Mouse (Mus musculus): ENCODE measurements around the gene Cenpv. TPM values are rescaled to one million over a fixed set of nuclear protein-coding genes. Genes with fewer than 3 reads are reported as not detected.

Gene Cenpv
- total and polyA plus RNA-seq, 3 experiments, result 24.4 to 107 (median 33.6) TPM

DNA sequence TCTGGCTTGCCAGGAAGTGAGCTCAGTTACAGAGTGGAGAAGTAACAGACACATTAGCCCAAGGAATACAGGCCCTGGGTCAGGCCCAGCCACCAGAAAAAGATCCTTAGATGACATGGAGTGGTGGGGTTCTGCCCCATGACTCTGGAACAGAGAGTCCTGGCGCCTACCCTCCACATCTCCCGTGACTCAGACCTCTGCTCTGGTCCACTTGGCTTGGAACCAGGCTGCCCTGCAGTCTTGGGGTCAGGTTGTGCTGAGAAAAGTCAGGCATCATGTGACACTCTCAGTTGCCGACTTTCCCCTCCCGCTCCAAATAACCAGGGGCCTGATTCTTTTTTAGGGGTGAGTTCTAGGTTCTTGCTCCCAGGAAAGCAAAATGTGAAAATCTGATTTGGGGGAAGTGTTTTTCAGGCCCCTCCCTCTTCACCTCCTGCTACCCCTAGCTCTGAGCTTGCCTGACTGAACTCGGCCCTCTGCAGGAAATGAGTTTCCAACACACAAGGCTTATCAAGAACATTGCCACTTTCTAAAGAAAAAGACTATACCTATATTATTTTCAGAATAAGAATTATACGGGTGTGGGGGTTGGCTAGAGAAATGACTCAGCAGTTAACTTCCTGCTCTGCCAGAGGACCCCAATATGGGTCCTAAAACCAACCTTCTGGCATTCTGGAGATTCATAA, 20.0 kb upstream of the Cenpv start:
- peaks cover 3 to 14% of the 10 kb centered on the region in 2 experiments for H3K36me3 ChIP-seq (replicated peaks in 1 of 2; ENCODE audit: control insufficient read depth in 1 of 2, insufficient read depth in 1 of 2, low read length in 1 of 2)
- no peak for DNase-seq (ENCODE audit: extremely low read depth)
- peaks cover 4% of the 10 kb centered on the region for H3K9me3 ChIP-seq (replicated peaks; ENCODE audit: low read length)
- H3K4me1 ChIP-seq (ENCODE audit: control insufficient read depth in 1 of 2, insufficient read depth in 2 of 2), result peaks cover 10 to 45% of the 10 kb centered on the region in 2 experiments
- H3K27ac ChIP-seq (ENCODE audit: insufficient read depth, low read depth), result no peak overlapping the region
- dilution Hi-C loops (cut with MboI; ENCODE audit: extremely low pct_ligation_motif_present, extremely low pct_unique_long_range_greater_than_20kb, low sequenced_read_pairs) (no loop called here), in situ Hi-C loops (cut with MboI; ENCODE audit: low pct_ligation_motif_present, low pct_unique_long_range_greater_than_20kb, low sequenced_read_pairs) (no loop called here)
- no peak overlapping the region for H3K4me2 ChIP-seq (ENCODE audit: insufficient read depth, low read depth, poor library complexity, severe bottlenecking)
- H3K27me3 ChIP-seq (replicated peaks), result no peaks in the 10 kb centered on the region
- H3K9ac ChIP-seq (ENCODE audit: insufficient read depth, low read depth), result no peak overlapping the region
- H3K4me3 ChIP-seq (replicated peaks in 1 of 3; ENCODE audit: low read depth in 2 of 3, low read length in 2 of 3, poor library complexity in 1 of 3), result no peak overlapping the region
- no peak for TF ChIP-seq CHD1 (IDR thresholded peaks at IDR 0.05; ENCODE audit: low read depth, low read length)
- no peak for TF ChIP-seq USF1 (IDR thresholded peaks at IDR 0.05; ENCODE audit: low read depth, low read length)
- no peak for TF ChIP-seq POLR2A (IDR thresholded peaks at IDR 0.05; ENCODE audit: low read depth, low read length)
- TF ChIP-seq IRF4 (IDR thresholded peaks at IDR 0.05; ENCODE audit: low read depth, low read length), result no peak
- TF ChIP-seq UBTF (IDR thresholded peaks at IDR 0.05; ENCODE audit: low read depth, low read length), result no peak
- no peak for TF ChIP-seq ZMIZ1 (IDR thresholded peaks at IDR 0.05; ENCODE audit: low read depth, low read length)
- TF ChIP-seq MEF2A (IDR thresholded peaks at IDR 0.05; ENCODE audit: borderline replicate concordance, low read depth, low read length), result no peak
- no peak for TF ChIP-seq TBP (conservative IDR thresholded peaks at IDR 0.05; ENCODE audit: low read depth, low read length)
- TF ChIP-seq ETS1 (conservative IDR thresholded peaks at IDR 0.05; ENCODE audit: low read depth, low read length), result no peak
- TF ChIP-seq BHLHE40 (IDR thresholded peaks at IDR 0.05; ENCODE audit: low read depth, low read length), result no peak
- TF ChIP-seq SIN3A (IDR thresholded peaks at IDR 0.05; ENCODE audit: low read length), result no peak
- no peak for TF ChIP-seq MAX (IDR thresholded peaks at IDR 0.05; ENCODE audit: low read length)
- no peak for TF ChIP-seq EP300 (IDR thresholded peaks at IDR 0.05; ENCODE audit: low read length)
- TF ChIP-seq ELF1 (IDR thresholded peaks at IDR 0.05; ENCODE audit: low read depth, low read length), result no peak
- no peak for TF ChIP-seq JUND (conservative IDR thresholded peaks at IDR 0.05; ENCODE audit: low read depth, low read length)
- no peak for TF ChIP-seq MXI1 (IDR thresholded peaks at IDR 0.05; ENCODE audit: low read depth, low read length)
- no peak for TF ChIP-seq CTCF (conservative IDR thresholded peaks at IDR 0.05 in 1 of 2, IDR thresholded peaks at IDR 0.05 in 1 of 2; ENCODE audit: low read depth in 2 of 2, low read length in 2 of 2)
- no peak for TF ChIP-seq ZC3H11A (IDR thresholded peaks at IDR 0.05; ENCODE audit: low read depth, low read length)
- no peak for TF ChIP-seq ZKSCAN1 (IDR thresholded peaks at IDR 0.05; ENCODE audit: borderline replicate concordance, low read depth, low read length)
- TF ChIP-seq SMC3 (IDR thresholded peaks at IDR 0.05; ENCODE audit: low read depth, low read length), result no peak
- peaks cover 10% of the 10 kb centered on the region for H3K79me2 ChIP-seq (replicated peaks; ENCODE audit: control insufficient read depth, extremely low read depth, insufficient read depth, poor library complexity, severe bottlenecking)

DNA sequence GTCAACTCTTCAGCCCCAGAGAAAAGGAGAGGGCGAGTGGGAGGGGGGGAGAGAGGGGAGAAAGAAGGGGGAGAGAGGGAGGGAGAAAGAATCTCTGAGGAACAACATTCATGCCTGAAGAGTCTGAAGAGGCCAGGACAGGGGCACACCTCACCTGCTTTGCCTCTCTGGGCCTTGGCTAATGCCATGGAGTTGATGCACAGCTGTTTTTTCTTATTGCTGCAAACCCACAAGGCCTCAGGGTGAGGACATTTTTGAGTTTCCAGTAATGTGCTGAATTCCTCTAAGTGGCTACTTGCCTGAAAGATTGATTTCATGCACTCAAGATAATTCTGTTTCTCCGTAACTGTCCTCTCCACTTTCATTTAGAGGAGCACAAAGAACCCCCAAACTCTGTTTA, 19.1 kb upstream of the Cenpv start:
- Histone ChIP-seq H3K4me3 (replicated peaks in 1 of 3; ENCODE audit: low read depth in 2 of 3, low read length in 2 of 3, poor library complexity in 1 of 3) (no peak overlapping the region), H3K4me2 (ENCODE audit: insufficient read depth, low read depth, poor library complexity, severe bottlenecking) (no peak overlapping the region), H3K79me2 (replicated peaks; ENCODE audit: control insufficient read depth, extremely low read depth, insufficient read depth, poor library complexity, severe bottlenecking) (peaks cover 19% of the 10 kb centered on the region), H3K36me3 (replicated peaks in 1 of 2; ENCODE audit: control insufficient read depth in 1 of 2, insufficient read depth in 1 of 2, low read length in 1 of 2) (peaks cover 13 to 24% of the 10 kb centered on the region in 2 experiments), H3K4me1 (ENCODE audit: control insufficient read depth in 1 of 2, insufficient read depth in 2 of 2) (peaks cover 7 to 48% of the 10 kb centered on the region in 2 experiments), H3K9ac (ENCODE audit: insufficient read depth, low read depth) (no peak overlapping the region), H3K27ac (ENCODE audit: insufficient read depth, low read depth) (no peak overlapping the region), H3K27me3 (replicated peaks) (no peaks in the 10 kb centered on the region), H3K9me3 (replicated peaks; ENCODE audit: low read length) (peaks cover 4% of the 10 kb centered on the region)
- no peak for DNase-seq (ENCODE audit: extremely low read depth)
- TF ChIP-seq IRF4 (IDR thresholded peaks at IDR 0.05; ENCODE audit: low read depth, low read length) (no peak), JUND (conservative IDR thresholded peaks at IDR 0.05; ENCODE audit: low read depth, low read length) (no peak), RAD21 (IDR thresholded peaks at IDR 0.05; ENCODE audit: low read depth, low read length) (no peak), ZC3H11A (IDR thresholded peaks at IDR 0.05; ENCODE audit: low read depth, low read length) (no peak), RCOR1 (conservative IDR thresholded peaks at IDR 0.05; ENCODE audit: low read depth, low read length) (no peak), ELF1 (IDR thresholded peaks at IDR 0.05; ENCODE audit: low read depth, low read length) (no peak), JUN (IDR thresholded peaks at IDR 0.05; ENCODE audit: insufficient read depth, low read depth, low read length) (no peak), MAX (IDR thresholded peaks at IDR 0.05; ENCODE audit: low read length) (no peak), CHD2 (IDR thresholded peaks at IDR 0.05; ENCODE audit: low read length) (no peak), MXI1 (IDR thresholded peaks at IDR 0.05; ENCODE audit: low read depth, low read length) (no peak), POLR2AphosphoS2 (IDR thresholded peaks at IDR 0.05; ENCODE audit: low read depth, low read length) (no peak), ZKSCAN1 (IDR thresholded peaks at IDR 0.05; ENCODE audit: borderline replicate concordance, low read depth, low read length) (no peak), MAFK (IDR thresholded peaks at IDR 0.05; ENCODE audit: insufficient replicate concordance, low read length) (no peak), GABPA (IDR thresholded peaks at IDR 0.05; ENCODE audit: insufficient replicate concordance, low read depth, low read length) (no peak), PAX5 (IDR thresholded peaks at IDR 0.05; ENCODE audit: low read length) (no peak), KAT2A (IDR thresholded peaks at IDR 0.05; ENCODE audit: insufficient replicate concordance, low read length) (no peak)
- dilution Hi-C loops (cut with MboI; ENCODE audit: extremely low pct_ligation_motif_present, extremely low pct_unique_long_range_greater_than_20kb, low sequenced_read_pairs), result no loop called here
- in situ Hi-C loops (cut with MboI; ENCODE audit: low pct_ligation_motif_present, low pct_unique_long_range_greater_than_20kb, low sequenced_read_pairs), result no loop called here

Data from CH12.LX (cell line).